Mouse (Mus musculus): ENCODE results near the gene Slc7a6. TPM values are rescaled to one million over a fixed set of nuclear protein-coding genes. Genes with fewer than 3 reads are reported as not detected.

Slc7a6 gene
- 21.3 TPM for polyA plus RNA-seq (2012; fragmentation: generic; extraction: Trizol)
- long read RNA-seq, experiment 1, partial matches to known transcripts, result 4 of 6 reads
- long read RNA-seq, experiment 1, other reads (novel, unspliced or antisense), result 1 of 6 reads
- long read RNA-seq, experiment 2, transcript Slc7a6-201 (10 exons, 3,750 nt), result major isoform, 17 of 65 reads
- long read RNA-seq, experiment 2, partial matches to known transcripts, result 34 of 65 reads
- long read RNA-seq, experiment 2, other reads (novel, unspliced or antisense), result 14 of 65 reads

GRCm38 (mm10) chr8:106168356-106169016, at the start of gene Slc7a6:
Slc7a6 (plus strand) TSS chr8:106168857.
- no peaks in the 10 kb centered on the region for H3K27me3 ChIP-seq (ENCODE audit: control insufficient read depth, insufficient read depth, insufficient read length)
- H3K36me3 ChIP-seq (ENCODE audit: control insufficient read depth, insufficient read depth), result peaks cover 7% of the 10 kb centered on the region
- no peak for TF ChIP-seq CEBPB (IDR thresholded peaks at IDR 0.05; ENCODE audit: low read depth)
- no peak for TF ChIP-seq MYOG (IDR thresholded peaks at IDR 0.05; ENCODE audit: control insufficient read depth, extremely low read depth, insufficient read length)
- no peak for TF ChIP-seq MYOD1 (IDR thresholded peaks at IDR 0.05; ENCODE audit: control insufficient read depth, insufficient read length, low read depth)
- no peak for TF ChIP-seq USF1 (IDR thresholded peaks at IDR 0.05; ENCODE audit: low read depth)
- peak; percentile 61 for TF ChIP-seq MAX (IDR thresholded peaks at IDR 0.05)
- TF ChIP-seq FOSL1 (IDR thresholded peaks at IDR 0.05; ENCODE audit: insufficient read depth, low read length, poor library complexity, severe bottlenecking), result no peak
- TF ChIP-seq CTCF (IDR thresholded peaks at IDR 0.05; ENCODE audit: control insufficient read depth, insufficient read depth, insufficient read length), result no peak
- peaks cover 36% of the 10 kb centered on the region for H3K79me3 ChIP-seq (ENCODE audit: low read depth)
- peaks cover 55% of the 10 kb centered on the region for H3K79me2 ChIP-seq (ENCODE audit: control insufficient read depth, insufficient read depth)
- H3ac ChIP-seq (ENCODE audit: control insufficient read depth, insufficient read length, low read depth), result peak within 1 kb of the TSS; percentile 90
- H3K4me3 ChIP-seq (ENCODE audit: insufficient read depth, poor library complexity, severe bottlenecking), result peak within 1 kb of the TSS; percentile 69

GRCm38 (mm10) chr8:106123443-106123842, 45.2 kb upstream of the Slc7a6 start:
- Histone ChIP-seq H3K36me3 (ENCODE audit: control insufficient read depth, insufficient read depth) (peaks cover 33% of the 10 kb centered on the region), H3K4me3 (ENCODE audit: insufficient read depth, poor library complexity, severe bottlenecking) (no peak overlapping the region), H3K79me3 (ENCODE audit: low read depth) (no peaks in the 10 kb centered on the region), H3K27me3 (ENCODE audit: control insufficient read depth, insufficient read depth, insufficient read length) (no peaks in the 10 kb centered on the region), H3ac (ENCODE audit: control insufficient read depth, insufficient read length, low read depth) (no peak overlapping the region), H3K79me2 (ENCODE audit: control insufficient read depth, insufficient read depth) (no peaks in the 10 kb centered on the region)
- TF ChIP-seq USF1 (IDR thresholded peaks at IDR 0.05; ENCODE audit: low read depth) (no peak), CTCF (IDR thresholded peaks at IDR 0.05; ENCODE audit: control insufficient read depth, insufficient read depth, insufficient read length) (no peak), MYOD1 (IDR thresholded peaks at IDR 0.05; ENCODE audit: control insufficient read depth, insufficient read length, low read depth) (no peak), FOSL1 (IDR thresholded peaks at IDR 0.05; ENCODE audit: insufficient read depth, low read length, poor library complexity, severe bottlenecking) (no peak)

GRCm38 (mm10) chr8:106126055-106126454, 42.6 kb upstream of the Slc7a6 start:
- TF ChIP-seq CEBPB (IDR thresholded peaks at IDR 0.05; ENCODE audit: low read depth) (no peak), FOSL1 (IDR thresholded peaks at IDR 0.05; ENCODE audit: insufficient read depth, low read length, poor library complexity, severe bottlenecking) (no peak)
- Histone ChIP-seq H3ac (ENCODE audit: control insufficient read depth, insufficient read length, low read depth) (no peak overlapping the region), H3K79me2 (ENCODE audit: control insufficient read depth, insufficient read depth) (no peaks in the 10 kb centered on the region), H3K4me3 (ENCODE audit: insufficient read depth, poor library complexity, severe bottlenecking) (no peak overlapping the region), H3K79me3 (ENCODE audit: low read depth) (no peaks in the 10 kb centered on the region), H3K36me3 (ENCODE audit: control insufficient read depth, insufficient read depth) (peaks cover 36% of the 10 kb centered on the region), H3K27me3 (ENCODE audit: control insufficient read depth, insufficient read depth, insufficient read length) (no peaks in the 10 kb centered on the region)

DNA sequence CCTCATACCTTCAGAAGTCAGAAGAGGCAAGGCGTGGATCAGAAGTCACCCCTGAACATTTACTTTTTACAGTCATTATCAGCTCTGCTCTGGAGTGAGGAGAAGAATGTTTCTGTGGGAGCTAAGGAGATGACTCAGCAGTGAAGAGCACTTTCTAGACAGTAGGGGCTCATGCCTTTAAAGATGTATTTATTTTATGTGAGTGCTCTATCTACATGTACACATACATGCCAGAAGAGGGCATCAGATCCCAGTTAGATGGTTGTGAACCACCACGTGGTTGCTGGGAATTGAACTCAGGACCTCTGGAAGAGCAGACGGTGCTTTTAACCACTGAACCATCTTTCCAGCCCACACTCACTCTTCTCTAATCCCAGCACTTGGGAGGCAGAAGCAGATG, 41.6 kb upstream of the Slc7a6 start:
- peaks cover 36% of the 10 kb centered on the region for H3K36me3 ChIP-seq (ENCODE audit: control insufficient read depth, insufficient read depth)
- H3K79me2 ChIP-seq (ENCODE audit: control insufficient read depth, insufficient read depth), result no peaks in the 10 kb centered on the region
- no peak overlapping the region for H3K4me3 ChIP-seq (ENCODE audit: insufficient read depth, poor library complexity, severe bottlenecking)
- TF ChIP-seq MYOD1 (IDR thresholded peaks at IDR 0.05; ENCODE audit: control insufficient read depth, insufficient read length, low read depth), result no peak
- TF ChIP-seq USF1 (IDR thresholded peaks at IDR 0.05; ENCODE audit: low read depth), result peak; percentile 46
- TF ChIP-seq CEBPB (IDR thresholded peaks at IDR 0.05; ENCODE audit: low read depth), result no peak
- no peak for TF ChIP-seq CTCF (IDR thresholded peaks at IDR 0.05; ENCODE audit: control insufficient read depth, insufficient read depth, insufficient read length)
- peak; percentile 34 for TF ChIP-seq MAX (IDR thresholded peaks at IDR 0.05)
- no peak overlapping the region for H3ac ChIP-seq (ENCODE audit: control insufficient read depth, insufficient read length, low read depth)
- H3K27me3 ChIP-seq (ENCODE audit: control insufficient read depth, insufficient read depth, insufficient read length), result no peaks in the 10 kb centered on the region
- no peaks in the 10 kb centered on the region for H3K79me3 ChIP-seq (ENCODE audit: low read depth)

DNA sequence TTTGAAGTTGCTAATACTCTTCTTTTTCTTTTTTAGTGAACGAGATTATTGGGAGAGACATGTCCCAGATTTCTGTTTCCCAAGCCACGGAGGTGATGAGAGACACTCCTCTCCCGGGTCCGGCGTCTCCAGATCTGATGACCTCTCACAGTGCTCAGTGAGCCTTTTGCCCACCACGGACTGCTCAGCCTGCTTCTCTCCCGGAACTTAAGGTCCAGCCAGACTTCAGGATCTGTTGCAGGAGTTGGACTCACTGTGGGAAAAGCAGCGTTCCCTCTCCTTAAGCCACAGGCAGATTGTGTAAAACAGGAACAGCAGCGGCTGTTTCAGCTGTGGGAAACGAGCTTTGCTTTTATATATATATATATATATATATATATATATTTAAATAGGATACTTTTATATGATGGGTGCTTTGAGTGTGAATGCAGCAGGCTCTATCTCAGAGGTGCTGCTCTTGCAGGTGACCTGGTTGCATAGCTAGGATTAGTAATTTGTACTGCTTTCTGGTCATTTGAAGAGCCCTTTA, 40.7 kb upstream of the Slc7a6 start:
- Histone ChIP-seq H3K79me3 (ENCODE audit: low read depth) (no peaks in the 10 kb centered on the region), H3ac (ENCODE audit: control insufficient read depth, insufficient read length, low read depth) (no peak overlapping the region), H3K36me3 (ENCODE audit: control insufficient read depth, insufficient read depth) (peaks cover 40% of the 10 kb centered on the region), H3K27me3 (ENCODE audit: control insufficient read depth, insufficient read depth, insufficient read length) (no peaks in the 10 kb centered on the region), H3K79me2 (ENCODE audit: control insufficient read depth, insufficient read depth) (no peaks in the 10 kb centered on the region), H3K4me3 (ENCODE audit: insufficient read depth, poor library complexity, severe bottlenecking) (no peak overlapping the region)
- TF ChIP-seq FOSL1 (IDR thresholded peaks at IDR 0.05; ENCODE audit: insufficient read depth, low read length, poor library complexity, severe bottlenecking), result no peak
- TF ChIP-seq MAX (IDR thresholded peaks at IDR 0.05), result no peak
- no peak for TF ChIP-seq CTCF (IDR thresholded peaks at IDR 0.05; ENCODE audit: control insufficient read depth, insufficient read depth, insufficient read length)
- TF ChIP-seq MYOG (IDR thresholded peaks at IDR 0.05; ENCODE audit: control insufficient read depth, extremely low read depth, insufficient read length), result no peak
- TF ChIP-seq MYOD1 (IDR thresholded peaks at IDR 0.05; ENCODE audit: control insufficient read depth, insufficient read length, low read depth), result no peak
- TF ChIP-seq USF1 (IDR thresholded peaks at IDR 0.05; ENCODE audit: low read depth), result no peak
- no peak for TF ChIP-seq CEBPB (IDR thresholded peaks at IDR 0.05; ENCODE audit: low read depth)

Measured in C2C12 (cell line).